Mouse (Mus musculus) naive thymus-derived CD4-positive, alpha-beta T cell, adult 5 months (primary cell): ENCODE measurements around the gene Pla2g16. TPM values are rescaled to one million over a fixed set of nuclear protein-coding genes. Genes with fewer than 3 reads are reported as not detected.

Experiments
- polyA plus RNA-seq: library from polyadenylated mRNA; unstranded; fragments of 100-300 nt; shearing (Covaris generic); gene quantifications from one replicate; pipeline ENCODE4 v1.2.1, GENCODE M21; 2017

Pla2g16 gene
- 34.9 TPM for polyA plus RNA-seq

DNA sequence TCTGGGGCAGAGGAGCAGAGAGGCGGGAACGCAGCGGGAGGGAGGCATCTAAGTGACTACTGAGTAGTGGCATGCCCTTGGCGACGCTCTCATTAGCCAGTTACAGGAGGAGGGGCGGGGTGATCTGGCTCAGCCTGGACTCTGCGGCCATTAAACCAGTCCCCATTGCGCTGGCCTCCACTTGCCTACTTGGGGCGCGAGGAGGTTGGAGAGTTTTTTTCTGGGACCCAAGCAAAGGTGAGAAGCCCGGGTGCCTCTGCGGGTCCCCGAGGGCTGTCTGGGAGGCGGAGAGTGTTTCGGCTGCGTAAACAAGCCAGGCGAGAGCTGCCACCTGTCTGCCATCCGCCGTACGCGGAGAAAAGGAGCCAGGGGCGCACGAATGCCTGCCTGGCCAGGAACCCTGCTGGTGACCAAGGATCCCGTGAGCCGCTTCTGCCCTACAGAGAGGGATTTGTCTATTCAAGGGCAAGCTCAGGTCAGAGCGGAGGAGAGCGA lies at the start of gene Pla2g16:
Gene Pla2g16, plus strand, starts transcription at position 132 of the 495 bp plus-strand sequence.

DNA sequence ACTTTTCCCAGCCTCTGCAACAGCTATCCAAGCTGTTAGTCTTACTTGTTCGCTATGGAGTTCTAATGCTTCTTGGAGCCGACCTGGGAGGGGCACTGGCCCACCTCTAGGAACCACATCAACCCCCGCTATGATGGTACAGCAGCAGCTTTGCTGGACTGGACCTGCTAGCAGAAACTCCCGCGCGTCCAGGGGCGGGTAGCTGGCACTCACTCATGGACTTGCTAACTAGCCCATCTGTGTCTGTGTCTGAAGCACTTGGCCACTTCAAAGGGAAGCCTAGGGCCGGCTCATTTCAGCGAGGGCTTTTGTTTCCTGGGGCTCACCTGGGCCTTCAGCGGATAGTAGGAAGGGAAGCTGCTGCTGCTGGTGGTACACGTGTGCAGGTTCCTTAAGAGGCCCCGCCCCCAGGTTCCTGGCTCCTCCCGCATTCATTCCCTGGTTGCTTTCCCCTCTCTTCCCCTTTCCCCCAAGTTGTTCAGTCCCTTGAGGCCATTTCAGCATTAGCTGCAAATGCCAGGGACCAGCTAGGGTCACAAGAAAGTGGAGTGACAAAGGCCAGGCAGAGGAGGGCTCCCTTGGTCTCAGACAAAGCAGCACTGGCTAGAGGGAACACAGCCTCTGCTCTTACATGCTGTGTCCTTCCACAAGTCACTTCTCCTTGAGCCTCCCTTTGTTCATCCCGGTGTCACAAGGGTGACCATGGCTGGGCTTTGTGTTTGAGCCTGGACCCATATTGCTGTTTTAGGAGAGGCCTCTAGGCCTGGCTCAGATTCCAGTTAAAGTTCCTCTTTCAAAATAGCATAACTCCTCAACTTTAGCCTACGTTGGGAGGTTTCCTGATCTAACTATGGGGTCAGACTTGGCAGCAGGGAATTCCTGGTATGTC lies 49.8 kb downstream of the Pla2g16 start, which contains the start of gene Lgals12:
Gene Lgals12, minus strand, starts transcription at position 393 of the 889 bp plus-strand sequence.

DNA sequence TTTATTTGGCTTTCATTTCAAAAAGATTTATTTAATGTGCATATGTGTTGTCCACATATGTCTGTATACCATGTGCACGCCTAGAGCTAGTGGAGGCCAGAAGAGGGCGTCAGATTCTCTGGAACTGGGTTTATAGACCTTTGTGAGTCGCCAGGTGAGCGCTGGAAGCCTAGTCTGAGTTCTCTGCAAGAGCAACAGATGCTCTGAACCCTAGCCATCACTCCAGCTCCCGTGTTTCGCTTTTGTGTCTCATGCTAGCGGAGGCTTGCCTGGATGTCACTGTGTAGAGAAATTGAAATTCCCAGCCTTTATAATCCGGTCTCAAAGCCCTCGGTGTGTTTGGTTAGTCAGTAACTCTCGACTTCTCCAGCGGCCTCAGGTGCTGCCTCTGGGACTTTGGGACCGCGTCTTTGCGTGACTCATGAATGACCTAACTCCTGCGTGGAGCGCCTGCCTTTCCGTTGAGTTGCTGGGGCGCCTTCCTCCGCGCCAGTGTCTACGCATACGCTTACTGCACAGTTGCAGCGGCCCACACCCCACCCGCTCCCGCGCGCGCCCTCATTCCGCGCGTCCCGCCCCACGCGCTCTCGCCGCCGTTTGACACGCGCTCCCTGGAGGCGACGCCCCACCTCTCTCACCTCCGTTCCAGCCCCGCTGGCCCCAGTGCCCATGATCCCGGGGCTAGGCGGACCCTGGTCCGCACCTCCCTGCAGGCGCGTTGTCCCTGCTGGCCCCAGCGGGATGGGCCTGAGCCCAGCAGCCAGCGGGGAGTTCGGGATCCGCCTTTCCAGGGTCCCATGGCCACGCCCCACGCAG lies 54.9 kb downstream of the Pla2g16 start, which contains the start of gene Hrasls5:
Gene Hrasls5, plus strand, starts transcription at position 600 of the 816 bp plus-strand sequence.

Other genes with a start within 250 kb of the Pla2g16 start
- 239 TPM for gene Mark2, start 215.6 kb upstream of the Pla2g16 start, polyA plus RNA-seq
- 31.4 TPM for gene Spindoc, start 174.5 kb upstream of the Pla2g16 start, polyA plus RNA-seq
- 0.36 TPM for gene 2700081O15Rik, start 139.8 kb upstream of the Pla2g16 start, polyA plus RNA-seq
- 56.7 TPM for gene Rtn3, start 74.2 kb upstream of the Pla2g16 start, polyA plus RNA-seq
- gene Atl3, start 63.4 kb upstream of the Pla2g16 start, polyA plus RNA-seq, result 21.7 TPM
- gene Lgals12, start 49.7 kb downstream of the Pla2g16 start, polyA plus RNA-seq, result not detected
- gene Hrasls5, start 55.1 kb downstream of the Pla2g16 start, polyA plus RNA-seq, result not detected
- gene Slc22a19, start 153.9 kb downstream of the Pla2g16 start, polyA plus RNA-seq, result not detected
- not detected for gene Slc22a26, start 245.2 kb downstream of the Pla2g16 start, polyA plus RNA-seq